In genomic region chr17:35838570-35838969, GRCm38 (mm10) we compare ENCODE assay signal across 8 mouse cellular contexts. TPM values are rescaled to one million over a fixed set of nuclear protein-coding genes. Genes with fewer than 3 reads are reported as not detected.
DNase-seq lines count a peak whose midpoint lies in the region; ATAC-seq lines count a peak whose summit lies in the region.

No protein-coding gene starts in this region.

- peak; percentile 65 to 68 for DNase-seq in cerebellum, postnatal 10 days
- no peak for DNase-seq in cerebellum, adult 18-20 months
- DNase-seq in thymus, postnatal 14 days = peak; percentile 41
- no peak for DNase-seq in thymus, postnatal 25 days
- no peak for DNase-seq in frontal cortex, postnatal 25 days (ENCODE audit: low spot score in 2 of 2)
- DNase-seq in gastrocnemius, postnatal 25 days = no peak
- DNase-seq in cerebellum, adult 9-11 months = no peak

- peak overlapping the region; percentile 92 for H3K4me2 ChIP-seq in liver, embryonic 15.5 days

- H3K27me3 ChIP-seq in liver, embryonic 15.5 days = no peaks in the 10 kb centered on the region

- no peak for ATAC-seq in liver, embryonic 15.5 days (ENCODE audit: insufficient read depth)

- peak overlapping the region; percentile 58 for H3K9ac ChIP-seq in liver, embryonic 15.5 days

- no peaks in the 10 kb centered on the region for H3K9me3 ChIP-seq in liver, embryonic 15.5 days (replicated peaks)

- peak overlapping the region; percentile 89 for H3K4me3 ChIP-seq in liver, embryonic 15.5 days (replicated peaks)

- WGBS in liver, embryonic 15.5 days (ENCODE audit: insufficient replicate concordance) = 3% methylated on average over 5 of the region's 5 CpGs

- peaks cover 34% of the 10 kb centered on the region for H3K36me3 ChIP-seq in liver, embryonic 15.5 days (replicated peaks)

- H3K27ac ChIP-seq in liver, embryonic 15.5 days (replicated peaks) = peak overlapping the region; percentile 96

- H3K4me1 ChIP-seq in liver, embryonic 15.5 days (replicated peaks) = peaks cover 75% of the 10 kb centered on the region

RNA-seq across cellular contexts. Expression of gene Tubb5, which starts 0.5 kb away (rescaled TPM):
- 379 and 391 TPM in 2 replicates for polyA plus RNA-seq in liver, embryonic 15.5 days (2015; fragmentation: Nextera tagmentation; extraction: Ambion mirVana)
- total RNA-seq in gastrocnemius, postnatal 25 days (2021) = 10 to 100 TPM; 39.2 to 54.5 TPM

RNA-seq across cellular contexts. Expression of gene Mdc1, which starts 2.7 kb away (rescaled TPM):
- 8.5 and 9.1 TPM in 2 replicates for polyA plus RNA-seq in liver, embryonic 15.5 days (2015; fragmentation: Nextera tagmentation; extraction: Ambion mirVana)
- total RNA-seq in gastrocnemius, postnatal 25 days (2021) = 1 to 10 TPM; 3.7 to 5.2 TPM

RNA-seq across cellular contexts. Expression of gene Flot1, which starts 15.5 kb away (rescaled TPM):
- polyA plus RNA-seq in liver, embryonic 15.5 days (2015; fragmentation: Nextera tagmentation; extraction: Ambion mirVana) = 33.7 and 42.4 TPM in 2 replicates
- 10 to 100 TPM; 41.0 to 46.3 TPM for total RNA-seq in gastrocnemius, postnatal 25 days (2021)

RNA-seq across cellular contexts. Expression of gene Ier3, which starts 17.1 kb away (rescaled TPM):
- 22.9 and 23.7 TPM in 2 replicates for polyA plus RNA-seq in liver, embryonic 15.5 days (2015; fragmentation: Nextera tagmentation; extraction: Ambion mirVana)
- 1 to 10 TPM; 4.0 to 4.5 TPM for total RNA-seq in gastrocnemius, postnatal 25 days (2021)

RNA-seq across cellular contexts. Expression of gene Nrm, which starts 22.5 kb away (rescaled TPM):
- polyA plus RNA-seq in liver, embryonic 15.5 days (2015; fragmentation: Nextera tagmentation; extraction: Ambion mirVana) = 22.0 and 22.5 TPM in 2 replicates
- total RNA-seq in gastrocnemius, postnatal 25 days (2021) = 1 to 10 TPM in 1 of 2 experiments, under 1 TPM in 1; 0.74 to 1.6 TPM

Comparison
In these comparisons a context has a peak if more than half of its experiments do, and no peak if none do; other contexts are left out.
1. DNase-seq: peak in cerebellum, postnatal 10 days (2 of 2) and thymus, postnatal 14 days (single experiment); none in cerebellum, adult 18-20 months (0 of 2), thymus, postnatal 25 days (single experiment), frontal cortex, postnatal 25 days (0 of 2), gastrocnemius, postnatal 25 days (single experiment) and cerebellum, adult 9-11 months (single experiment).